Mouse (Mus musculus): ENCODE results near the gene Chga. TPM values are rescaled to one million over a fixed set of nuclear protein-coding genes. Genes with fewer than 3 reads are reported as not detected.

Gene Chga
- total and polyA plus RNA-seq, 3 experiments = 0.33 TPM; not detected in 2

DNA sequence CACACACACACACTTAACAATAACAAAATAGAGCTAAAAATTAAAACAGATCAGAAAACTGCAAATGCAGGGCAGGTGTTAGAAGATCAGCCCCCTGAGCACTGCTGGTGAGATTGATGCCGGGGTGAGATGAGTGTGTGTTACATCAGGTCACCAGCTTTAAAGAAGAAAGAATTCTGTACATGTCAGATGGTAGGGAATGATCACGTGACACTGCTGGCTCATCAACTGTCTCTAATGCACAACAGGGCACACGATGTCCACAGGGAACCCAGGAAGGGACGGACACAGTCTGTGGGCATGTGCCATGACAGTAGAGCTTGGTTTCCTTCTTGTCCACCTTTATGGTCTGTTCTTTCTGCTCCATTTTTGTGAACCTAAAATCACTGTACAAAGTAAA, 38.6 kb upstream of the Chga start:
- ATAC-seq (ENCODE audit: extremely low read depth, insufficient number of reproducible peaks, low FRiP score, poor library complexity, severe bottlenecking) (no peak), DNase-seq (ENCODE audit: low spot score) (no peak)
- H3K36me3 ChIP-seq (replicated peaks) = no peaks in the 10 kb centered on the region
- no peaks in the 10 kb centered on the region for H3K9me3 ChIP-seq (replicated peaks)
- no peak overlapping the region for H3K4me3 ChIP-seq (ENCODE audit: low read depth, low read length)
- TF ChIP-seq GATA1 (IDR thresholded peaks at IDR 0.05; ENCODE audit: borderline replicate concordance, low read length) (no peak), POLR2AphosphoS5 (IDR thresholded peaks at IDR 0.05; ENCODE audit: insufficient replicate concordance, low read depth, low read length) (no peak), TAL1 (conservative IDR thresholded peaks at IDR 0.05; ENCODE audit: low read depth, low read length) (no peak), CTCF (IDR thresholded peaks at IDR 0.05; ENCODE audit: low read depth, low read length) (no peak), GATA2 (IDR thresholded peaks at IDR 0.05; ENCODE audit: borderline replicate concordance, low read depth, low read length) (no peak)
- no peaks in the 10 kb centered on the region for H3K4me1 ChIP-seq (ENCODE audit: insufficient read depth, low read depth, low read length)
- H3K27me3 ChIP-seq (ENCODE audit: insufficient read depth, low read length) = peaks cover 3% of the 10 kb centered on the region

DNA sequence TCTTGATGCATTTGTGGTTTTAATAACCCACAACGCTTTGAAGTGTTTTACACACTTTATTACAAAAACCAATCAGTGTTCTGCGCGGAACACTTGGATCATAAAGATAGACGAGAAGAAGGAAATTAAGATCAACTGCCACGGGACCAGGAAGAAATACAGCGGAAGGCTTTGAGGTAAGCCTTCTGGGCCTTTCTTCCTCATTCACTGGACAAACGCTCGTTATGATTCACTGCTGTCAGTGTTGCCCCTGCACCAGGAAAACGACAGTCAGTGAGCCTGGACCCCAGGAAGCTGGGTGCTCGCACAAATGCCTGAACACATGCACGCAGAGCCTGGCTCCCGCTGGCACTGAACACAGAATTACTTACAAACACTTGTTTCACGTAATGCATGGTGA, 37.1 kb upstream of the Chga start:
- TF ChIP-seq CTCF (IDR thresholded peaks at IDR 0.05; ENCODE audit: low read depth, low read length) = no peak
- no peak for TF ChIP-seq TAL1 (conservative IDR thresholded peaks at IDR 0.05; ENCODE audit: low read depth, low read length)
- TF ChIP-seq GATA2 (IDR thresholded peaks at IDR 0.05; ENCODE audit: borderline replicate concordance, low read depth, low read length) = no peak
- TF ChIP-seq GATA1 (IDR thresholded peaks at IDR 0.05; ENCODE audit: borderline replicate concordance, low read length) = no peak
- no peak for TF ChIP-seq POLR2AphosphoS5 (IDR thresholded peaks at IDR 0.05; ENCODE audit: insufficient replicate concordance, low read depth, low read length)
- DNase-seq (ENCODE audit: low spot score) (no peak), ATAC-seq (ENCODE audit: extremely low read depth, insufficient number of reproducible peaks, low FRiP score, poor library complexity, severe bottlenecking) (no peak)
- Histone ChIP-seq H3K27me3 (ENCODE audit: insufficient read depth, low read length) (peaks cover 4% of the 10 kb centered on the region; the same call in 1 of the 2 replicates), H3K4me1 (ENCODE audit: insufficient read depth, low read depth, low read length) (no peaks in the 10 kb centered on the region), H3K9me3 (replicated peaks) (no peaks in the 10 kb centered on the region), H3K4me3 (ENCODE audit: low read depth, low read length) (no peak overlapping the region), H3K36me3 (replicated peaks) (no peaks in the 10 kb centered on the region)

DNA sequence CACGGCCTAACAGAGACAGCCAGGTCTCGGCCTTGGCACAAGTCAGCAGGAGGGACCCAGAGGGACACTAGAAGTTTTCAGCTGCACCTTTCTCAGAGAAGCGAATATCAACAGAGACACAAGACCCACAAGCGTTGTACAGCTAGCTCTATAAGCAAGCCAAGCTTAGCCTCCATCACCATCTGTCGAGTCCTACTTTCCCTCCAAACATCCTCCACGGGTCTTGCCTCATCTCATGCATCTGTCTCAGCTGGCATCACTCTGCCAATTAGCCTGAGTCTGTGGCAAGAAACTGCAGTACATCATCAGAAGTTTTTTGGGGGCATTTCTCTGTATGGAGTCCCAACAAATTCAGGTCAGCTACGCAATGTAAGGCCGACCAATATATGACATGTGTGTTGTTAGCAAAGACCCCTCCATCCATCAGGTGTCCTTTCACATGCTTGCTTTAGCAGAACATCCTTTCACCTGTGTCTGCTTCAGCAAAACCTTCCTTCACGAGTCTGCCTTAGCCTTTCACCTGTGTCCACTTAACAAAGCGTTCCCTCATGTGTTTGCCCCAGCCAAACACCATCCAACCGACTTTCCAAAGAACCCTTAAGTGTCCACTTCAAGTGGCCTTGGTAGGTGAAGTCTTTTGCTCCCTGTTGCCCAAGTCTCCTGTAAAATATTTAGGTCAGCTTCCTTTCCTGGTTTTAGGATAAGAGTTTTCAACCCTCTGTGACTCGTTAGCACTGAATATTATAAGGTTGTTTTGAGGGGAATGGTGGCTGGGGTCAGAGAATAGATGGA, 34.6 kb upstream of the Chga start:
- H3K27me3 ChIP-seq (ENCODE audit: insufficient read depth, low read length) = peaks cover 4% of the 10 kb centered on the region; the same call in 1 of the 2 replicates
- ATAC-seq (ENCODE audit: extremely low read depth, insufficient number of reproducible peaks, low FRiP score, poor library complexity, severe bottlenecking) (no peak), DNase-seq (ENCODE audit: low spot score) (no peak)
- no peak overlapping the region for H3K4me3 ChIP-seq (ENCODE audit: low read depth, low read length)
- H3K4me1 ChIP-seq (ENCODE audit: insufficient read depth, low read depth, low read length) = no peaks in the 10 kb centered on the region
- H3K9me3 ChIP-seq (replicated peaks) = no peaks in the 10 kb centered on the region
- TF ChIP-seq GATA1 (IDR thresholded peaks at IDR 0.05; ENCODE audit: borderline replicate concordance, low read length) (no peak), CTCF (IDR thresholded peaks at IDR 0.05; ENCODE audit: low read depth, low read length) (no peak)
- H3K36me3 ChIP-seq (replicated peaks) = no peaks in the 10 kb centered on the region

DNA sequence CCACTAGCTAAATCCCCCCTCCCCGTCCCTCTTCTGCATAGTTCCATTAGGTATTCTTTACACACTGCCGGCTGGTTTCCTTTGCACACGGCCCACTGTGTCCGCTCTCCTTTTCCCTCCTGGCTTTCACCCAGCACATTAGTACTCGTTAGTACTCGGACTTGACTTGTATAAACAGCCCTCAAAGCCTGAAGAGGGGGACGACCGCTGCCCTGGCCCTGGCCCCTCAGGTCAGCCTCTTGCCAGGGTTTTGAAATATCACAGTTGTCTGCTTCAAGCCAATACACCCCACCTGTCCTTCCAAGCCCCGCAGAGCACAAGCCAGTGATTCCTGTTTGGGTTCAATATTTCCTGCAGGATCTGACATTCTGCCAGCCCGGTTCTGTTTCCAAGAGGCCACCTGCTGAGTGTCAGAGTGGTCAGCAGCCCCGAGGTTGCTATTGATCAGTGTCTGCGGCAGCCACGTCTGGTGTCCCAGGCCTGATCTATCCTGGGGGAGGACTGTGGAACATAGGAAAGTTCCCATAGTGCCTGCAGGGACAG, 32.9 kb upstream of the Chga start:
- Histone ChIP-seq H3K36me3 (replicated peaks) (no peaks in the 10 kb centered on the region), H3K4me1 (ENCODE audit: insufficient read depth, low read depth, low read length) (no peaks in the 10 kb centered on the region), H3K4me3 (ENCODE audit: low read depth, low read length) (no peak overlapping the region), H3K27me3 (ENCODE audit: insufficient read depth, low read length) (peaks cover 7% of the 10 kb centered on the region; the same call in 1 of the 2 replicates), H3K9me3 (replicated peaks) (no peaks in the 10 kb centered on the region)
- DNase-seq (ENCODE audit: low spot score) (no peak), ATAC-seq (ENCODE audit: extremely low read depth, insufficient number of reproducible peaks, low FRiP score, poor library complexity, severe bottlenecking) (no peak)
- no peak for TF ChIP-seq GATA2 (IDR thresholded peaks at IDR 0.05; ENCODE audit: borderline replicate concordance, low read depth, low read length)
- TF ChIP-seq GATA1 (IDR thresholded peaks at IDR 0.05; ENCODE audit: borderline replicate concordance, low read length) = no peak
- TF ChIP-seq TAL1 (conservative IDR thresholded peaks at IDR 0.05; ENCODE audit: low read depth, low read length) = no peak
- no peak for TF ChIP-seq CTCF (IDR thresholded peaks at IDR 0.05; ENCODE audit: low read depth, low read length)
- no peak for TF ChIP-seq POLR2AphosphoS5 (IDR thresholded peaks at IDR 0.05; ENCODE audit: insufficient replicate concordance, low read depth, low read length)

DNA sequence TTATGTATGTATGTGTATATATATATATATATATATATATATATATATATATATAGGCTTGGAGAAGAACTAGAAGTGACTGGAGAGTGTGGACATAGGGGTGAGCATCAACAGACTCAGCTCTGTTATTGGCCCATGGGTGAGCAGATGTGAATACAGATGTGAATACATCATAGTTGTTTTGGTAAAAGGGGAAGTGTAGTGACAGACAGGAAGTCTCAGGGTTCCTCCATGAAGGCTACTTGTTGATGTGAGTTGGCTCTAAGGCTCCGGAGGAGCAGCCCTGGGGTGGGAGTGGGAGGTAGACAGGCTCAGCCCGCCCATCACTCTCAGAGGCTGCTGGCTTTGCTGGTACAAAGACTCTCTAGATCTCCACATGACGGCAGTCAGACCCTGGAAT, 30.6 kb upstream of the Chga start:
- DNase-seq (ENCODE audit: low spot score) (no peak), ATAC-seq (ENCODE audit: extremely low read depth, insufficient number of reproducible peaks, low FRiP score, poor library complexity, severe bottlenecking) (peak; percentile 10; the same call in 1 of the 2 replicates)
- Histone ChIP-seq H3K36me3 (replicated peaks) (no peaks in the 10 kb centered on the region), H3K4me1 (ENCODE audit: insufficient read depth, low read depth, low read length) (no peaks in the 10 kb centered on the region), H3K4me3 (ENCODE audit: low read depth, low read length) (no peak overlapping the region), H3K9me3 (replicated peaks) (no peaks in the 10 kb centered on the region), H3K27me3 (ENCODE audit: insufficient read depth, low read length) (peaks cover 7% of the 10 kb centered on the region; the same call in 1 of the 2 replicates)
- TF ChIP-seq POLR2AphosphoS5 (IDR thresholded peaks at IDR 0.05; ENCODE audit: insufficient replicate concordance, low read depth, low read length) (no peak), TAL1 (conservative IDR thresholded peaks at IDR 0.05; ENCODE audit: low read depth, low read length) (no peak), CTCF (IDR thresholded peaks at IDR 0.05; ENCODE audit: low read depth, low read length) (no peak), GATA2 (IDR thresholded peaks at IDR 0.05; ENCODE audit: borderline replicate concordance, low read depth, low read length) (no peak), GATA1 (IDR thresholded peaks at IDR 0.05; ENCODE audit: borderline replicate concordance, low read length) (no peak)

DNA sequence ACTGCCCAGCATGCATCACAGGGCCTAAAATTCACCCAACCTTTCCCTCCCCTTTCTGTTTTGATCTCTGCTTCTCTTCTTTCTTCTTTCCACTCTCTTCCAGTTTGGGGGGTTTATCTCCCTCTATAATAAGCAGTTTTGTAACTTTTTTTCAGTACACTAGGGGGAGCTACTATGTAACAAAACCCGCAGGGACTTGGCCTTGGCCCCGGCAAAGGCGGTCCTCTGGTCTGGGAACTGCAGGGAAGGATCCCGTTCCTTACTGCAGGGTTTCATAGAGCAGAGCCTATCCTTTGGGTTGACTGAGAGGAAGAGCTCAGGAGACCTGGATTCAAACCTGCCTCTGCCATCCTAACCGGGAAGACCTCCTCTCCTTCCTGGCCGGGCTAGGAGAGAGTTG, 30.0 kb upstream of the Chga start:
- Histone ChIP-seq H3K4me1 (ENCODE audit: insufficient read depth, low read depth, low read length) (no peaks in the 10 kb centered on the region), H3K4me3 (ENCODE audit: low read depth, low read length) (no peak overlapping the region), H3K27me3 (ENCODE audit: insufficient read depth, low read length) (peaks cover 7% of the 10 kb centered on the region; the same call in 1 of the 2 replicates), H3K9me3 (replicated peaks) (no peaks in the 10 kb centered on the region), H3K36me3 (replicated peaks) (no peaks in the 10 kb centered on the region)
- TF ChIP-seq POLR2AphosphoS5 (IDR thresholded peaks at IDR 0.05; ENCODE audit: insufficient replicate concordance, low read depth, low read length) = no peak
- no peak for TF ChIP-seq GATA2 (IDR thresholded peaks at IDR 0.05; ENCODE audit: borderline replicate concordance, low read depth, low read length)
- TF ChIP-seq CTCF (IDR thresholded peaks at IDR 0.05; ENCODE audit: low read depth, low read length) = no peak
- TF ChIP-seq GATA1 (IDR thresholded peaks at IDR 0.05; ENCODE audit: borderline replicate concordance, low read length) = no peak
- no peak for TF ChIP-seq TAL1 (conservative IDR thresholded peaks at IDR 0.05; ENCODE audit: low read depth, low read length)
- ATAC-seq (ENCODE audit: extremely low read depth, insufficient number of reproducible peaks, low FRiP score, poor library complexity, severe bottlenecking) (no peak), DNase-seq (ENCODE audit: low spot score) (no peak)

All from G1E (cell line).